ENCODE assay signal across 9 mouse cellular contexts in the genomic region with DNA sequence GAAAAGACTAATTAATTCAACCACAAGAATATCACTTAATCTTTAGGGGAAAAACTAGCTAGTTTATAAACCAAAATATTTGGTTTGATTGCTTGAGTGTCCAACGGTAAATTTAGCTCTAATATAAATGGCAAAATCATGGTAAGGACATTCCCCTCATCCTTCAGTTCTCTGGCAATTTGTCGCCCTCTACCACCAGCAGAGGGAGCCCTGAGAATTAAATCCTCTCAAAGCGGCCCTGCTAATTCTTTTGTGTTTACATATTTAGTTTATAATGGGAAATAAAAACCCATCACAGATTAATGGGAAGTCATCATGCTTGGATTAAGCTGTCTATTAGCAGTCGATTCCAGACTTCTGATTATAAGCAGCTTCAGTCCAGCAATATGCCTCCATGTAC. TPM values are rescaled to one million over a fixed set of nuclear protein-coding genes. Genes with fewer than 3 reads are reported as not detected.
DNase-seq lines count a peak whose midpoint lies in the region; ATAC-seq and TF ChIP-seq lines count a peak whose summit lies in the region.
"Had no signal": no experiment of that assay in that cellular context is flagged by ENCODE, and none has a peak within 500 bp of the region (broad histone marks: within the 10 kb centered on the region; RNA-seq: fewer than 3 reads in every experiment).

No protein-coding gene starts in this region.

- 14% methylated on average over 4 of the region's 4 CpGs for WGBS in spleen, adult 2 months
- WGBS in neural tube, embryonic 11.5 days, result 20% methylated on average over 4 of the region's 4 CpGs

- H3K9ac ChIP-seq in neural tube, embryonic 11.5 days (ENCODE audit: low read length), result no peak overlapping the region
- H3K9ac ChIP-seq: heart, embryonic 13.5 days had no signal

- intact Hi-C loops in heart, postnatal 10 days (cut with DNase I), result loop anchor here (5.0 kb wide), 2 partner anchors 77 to 697 kb away; no protein-coding TSS in a partner anchor

- H3K27me3 ChIP-seq in spleen, adult 2 months (ENCODE audit: control insufficient read depth, insufficient read depth, low read length), result no peaks in the 10 kb centered on the region
- no peaks in the 10 kb centered on the region for H3K27me3 ChIP-seq in neural tube, embryonic 11.5 days (ENCODE audit: control insufficient read depth, insufficient read depth, low read length)

- H3K4me1 ChIP-seq in spleen, adult 2 months (ENCODE audit: control insufficient read depth, insufficient read depth, insufficient read length), result no peaks in the 10 kb centered on the region
- H3K4me1 ChIP-seq in neural tube, embryonic 11.5 days (ENCODE audit: control insufficient read depth, insufficient read depth, low read length), result peaks cover 7% of the 10 kb centered on the region
- H3K4me1 ChIP-seq: heart, embryonic 13.5 days had no signal

- H3K27ac ChIP-seq in spleen, adult 2 months (ENCODE audit: insufficient read depth, low read length), result no peak overlapping the region
- no peak overlapping the region for H3K27ac ChIP-seq in neural tube, embryonic 11.5 days (ENCODE audit: low read depth, low read length)
- H3K27ac ChIP-seq: heart, embryonic 13.5 days had no signal

- TF ChIP-seq POLR2A in spleen, adult 2 months (IDR thresholded peaks at IDR 0.05; ENCODE audit: low read depth, low read length), result no peak

- no peak overlapping the region for H3K4me2 ChIP-seq in neural tube, embryonic 11.5 days (ENCODE audit: low read depth)
- H3K4me2 ChIP-seq: heart, embryonic 13.5 days had no signal

- H3K36me3 ChIP-seq in spleen, adult 2 months (ENCODE audit: control insufficient read depth, insufficient read depth, low read length), result no peaks in the 10 kb centered on the region
- no peaks in the 10 kb centered on the region for H3K36me3 ChIP-seq in neural tube, embryonic 11.5 days (ENCODE audit: control insufficient read depth, insufficient read depth, low read length)
- H3K36me3 ChIP-seq: heart, embryonic 13.5 days had no signal

- H3K9me3 ChIP-seq in neural tube, embryonic 11.5 days (ENCODE audit: control insufficient read depth, low read length), result no peaks in the 10 kb centered on the region
- H3K9me3 ChIP-seq: heart, embryonic 13.5 days had no signal

- peak; percentile 27; the same call in 1 of the 2 replicates for TF ChIP-seq CTCF in spleen, adult 2 months (IDR thresholded peaks at IDR 0.05; ENCODE audit: extremely low read depth, insufficient read depth, insufficient read length, insufficient replicate concordance)

- ATAC-seq in neural tube, embryonic 11.5 days (ENCODE audit: insufficient read depth, low FRiP score, low TSS enrichment), result no peak
- ATAC-seq in inflammation-experienced regulatory T-cells, adult 6 months, result no peak

- H3K4me3 ChIP-seq in spleen, adult 2 months (ENCODE audit: extremely low read depth, insufficient read depth, insufficient read length), result no peak overlapping the region
- H3K4me3 ChIP-seq in neural tube, embryonic 11.5 days (ENCODE audit: low read depth, low read length), result no peak overlapping the region
- H3K4me3 ChIP-seq: heart, embryonic 13.5 days had no signal

- peak; percentile 24 to 70 for DNase-seq in heart, postnatal 10 days
- no peak for DNase-seq in heart, adult 9 months (ENCODE audit: low spot score in 2 of 2)
- DNase-seq in spleen, adult 2 months (ENCODE audit: low read depth in 1 of 2, low spot score in 2 of 2), result no peak
- no peak for DNase-seq in spleen, postnatal 4 days (ENCODE audit: low spot score in 2 of 2)
- peak; percentile 5 for DNase-seq in c-Kit-positive CD71-positive TER-119-positive erythroid progenitor cells, embryonic 14.5 days (ENCODE audit: low spot score)
- DNase-seq in kidney, postnatal 36 days, result peak; percentile 19 to 74
- DNase-seq in neural tube, embryonic 11.5 days (ENCODE audit: low spot score), result peak; percentile 63

RNA-seq across cellular contexts. Expression of a gene that starts 54.5 kb away (rescaled TPM):
- total RNA-seq in heart, postnatal 10 days (2021), result 1,000 to 10,000 TPM; 3,482 to 3,602 TPM
- 155 and 165 TPM in 2 replicates for polyA plus RNA-seq in spleen, adult 2 months (2012; rRNA removed)
- polyA plus RNA-seq in neural tube, embryonic 11.5 days (2014; fragmentation: Nextera tagmentation; extraction: Ambion mirVana), result 875 and 905 TPM in 2 replicates
- 100 to 1,000 TPM; 353 to 522 (median 373) TPM for polyA plus RNA-seq in inflammation-experienced regulatory T-cells, adult 6 months (2017; shearing (Covaris generic))

Comparison
In these comparisons a context has a peak if more than half of its experiments do, and no peak if none do; other contexts are left out.
1. DNase-seq: peak in heart, postnatal 10 days (2 of 2), c-Kit-positive CD71-positive TER-119-positive erythroid progenitor cells, embryonic 14.5 days (single experiment), kidney, postnatal 36 days (2 of 2) and neural tube, embryonic 11.5 days (single experiment); none in heart, adult 9 months (0 of 2), spleen, adult 2 months (0 of 2) and spleen, postnatal 4 days (0 of 2).